ENCODE assay signal across 9 mouse cellular contexts in genomic region chr1:153598773-153599172, GRCm38 (mm10). TPM values are rescaled to one million over a fixed set of nuclear protein-coding genes. Genes with fewer than 3 reads are reported as not detected.
DNase-seq lines count a peak whose midpoint lies in the region; ATAC-seq lines count a peak whose summit lies in the region.
"Had no signal": no experiment of that assay in that cellular context is flagged by ENCODE, and none has a peak within 500 bp of the region (broad histone marks: within the 10 kb centered on the region; RNA-seq: fewer than 3 reads in every experiment).

No protein-coding gene starts in this region.

- peak; percentile 48 to 67 for DNase-seq in right cerebral cortex, postnatal 10 days (ENCODE audit: low spot score in 2 of 2)
- no peak for DNase-seq in right cerebral cortex, postnatal 25 days
- peak; percentile 59 for DNase-seq in heart, adult 8-10 months (ENCODE audit: low spot score)
- peak; percentile 38 for DNase-seq in kidney, postnatal 10 days
- DNase-seq in neural tube, embryonic 10.5 days (ENCODE audit: extremely low spot score, low spot score), result peak; percentile 39
- no peak for DNase-seq in cerebellum, adult 9-11 months
- DNase-seq in urinary bladder, postnatal 25 days (ENCODE audit: low spot score), result no peak

- no peak for ATAC-seq in CD4-positive, CD25-positive, alpha-beta regulatory T cell, adult 4 months

RNA-seq across cellular contexts. Expression of gene Npl, which starts 48.9 kb away (rescaled TPM):
- total RNA-seq in heart, adult 8-10 months (2022), result 1 to 10 TPM; 1.3 to 1.8 (median 1.8) TPM
- polyA plus RNA-seq in CD4-positive, CD25-positive, alpha-beta regulatory T cell, adult 4 months (2017; shearing (Covaris generic)), result not detected

RNA-seq across cellular contexts. Expression of gene Rgs8, which starts 54.1 kb away (rescaled TPM):
- total RNA-seq in heart, adult 8-10 months (2022), result not detected
- under 1 TPM in 1 of 2 experiments, not detected in 1; 0.22 TPM for polyA plus RNA-seq in CD4-positive, CD25-positive, alpha-beta regulatory T cell, adult 4 months (2017; shearing (Covaris generic))
- total RNA-seq: heart, postnatal 36 days had no signal

Comparison
In these comparisons a context has a peak if more than half of its experiments do, and no peak if none do; other contexts are left out.
1. DNase-seq: peak in right cerebral cortex, postnatal 10 days (2 of 2), heart, adult 8-10 months (single experiment), kidney, postnatal 10 days (single experiment) and neural tube, embryonic 10.5 days (single experiment); none in right cerebral cortex, postnatal 25 days (single experiment), cerebellum, adult 9-11 months (single experiment) and urinary bladder, postnatal 25 days (single experiment).